Comparison of ENCODE assay signal across 19 mouse cellular contexts in genomic region chr4:46406966-46407703, GRCm38 (mm10). TPM values are rescaled to one million over a fixed set of nuclear protein-coding genes. Genes with fewer than 3 reads are reported as not detected.
DNase-seq lines count a peak whose midpoint lies in the region; ATAC-seq and TF ChIP-seq lines count a peak whose summit lies in the region.
"Had no signal": no experiment of that assay in that cellular context is flagged by ENCODE, and none has a peak within 500 bp of the region (broad histone marks: within the 10 kb centered on the region; RNA-seq: fewer than 3 reads in every experiment).

No protein-coding gene starts in this region.

- no peaks in the 10 kb centered on the region for H3K9me3 ChIP-seq in heart, embryonic 12.5 days (replicated peaks)
- no peaks in the 10 kb centered on the region for H3K9me3 ChIP-seq in intestine, embryonic 16.5 days (ENCODE audit: control insufficient read depth, low read length)
- H3K9me3 ChIP-seq: embryonic facial prominence, embryonic 15.5 days; G1E; hindbrain, embryonic 10.5 days; midbrain, embryonic 13.5 days had no signal

- no peak overlapping the region for H3K4me3 ChIP-seq in heart, embryonic 12.5 days
- no peak overlapping the region for H3K4me3 ChIP-seq in intestine, embryonic 16.5 days (ENCODE audit: low read length)
- no peak overlapping the region for H3K4me3 ChIP-seq in spleen, adult 2 months (ENCODE audit: extremely low read depth, insufficient read depth, insufficient read length)
- H3K4me3 ChIP-seq: embryonic facial prominence, embryonic 15.5 days; hindbrain, embryonic 10.5 days; left cerebral cortex, adult 2 months; midbrain, embryonic 13.5 days had no signal

- H3K27me3 ChIP-seq in heart, embryonic 12.5 days (replicated peaks), result no peaks in the 10 kb centered on the region
- no peaks in the 10 kb centered on the region for H3K27me3 ChIP-seq in intestine, embryonic 16.5 days (replicated peaks; ENCODE audit: control insufficient read depth, insufficient read depth, low read length)
- H3K27me3 ChIP-seq in spleen, adult 2 months (ENCODE audit: control insufficient read depth, insufficient read depth, low read length), result no peaks in the 10 kb centered on the region
- H3K27me3 ChIP-seq: embryonic facial prominence, embryonic 15.5 days; midbrain, embryonic 13.5 days had no signal

- TF ChIP-seq POLR2A in spleen, adult 2 months (IDR thresholded peaks at IDR 0.05; ENCODE audit: low read depth, low read length), result no peak

- ATAC-seq in heart, embryonic 12.5 days (ENCODE audit: insufficient number of reproducible peaks, low FRiP score), result peak; percentile 26; the same call in 1 of the 2 replicates
- ATAC-seq in intestine, embryonic 16.5 days, result peak; percentile 72
- ATAC-seq: midbrain, embryonic 13.5 days had no signal

- no peak for TF ChIP-seq CTCF in spleen, adult 2 months (IDR thresholded peaks at IDR 0.05; ENCODE audit: extremely low read depth, insufficient read depth, insufficient read length, insufficient replicate concordance)

- no peak overlapping the region for H3K27ac ChIP-seq in heart, embryonic 12.5 days (ENCODE audit: poor library complexity, severe bottlenecking)
- H3K27ac ChIP-seq in intestine, embryonic 16.5 days (ENCODE audit: low read length), result no peak overlapping the region
- H3K27ac ChIP-seq in spleen, adult 2 months (ENCODE audit: insufficient read depth, low read length), result peak overlapping the region; percentile 26; the same call in 1 of the 2 replicates
- H3K27ac ChIP-seq: embryonic facial prominence, embryonic 15.5 days; hindbrain, embryonic 10.5 days; left cerebral cortex, adult 2 months; midbrain, embryonic 13.5 days had no signal

- H3K9ac ChIP-seq in heart, embryonic 12.5 days, result no peak overlapping the region
- no peak overlapping the region for H3K9ac ChIP-seq in intestine, embryonic 16.5 days (ENCODE audit: low read depth, low read length)
- H3K9ac ChIP-seq: embryonic facial prominence, embryonic 15.5 days; midbrain, embryonic 13.5 days had no signal

- intact Hi-C loops in heart, postnatal 14 days (cut with DNase I), result no loop called here

- H3K4me2 ChIP-seq in heart, embryonic 12.5 days, result no peak overlapping the region
- no peak overlapping the region for H3K4me2 ChIP-seq in intestine, embryonic 16.5 days (ENCODE audit: low read depth, low read length)
- H3K4me2 ChIP-seq: embryonic facial prominence, embryonic 15.5 days; midbrain, embryonic 13.5 days had no signal

- H3K36me3 ChIP-seq in heart, embryonic 12.5 days, result no peaks in the 10 kb centered on the region
- no peaks in the 10 kb centered on the region for H3K36me3 ChIP-seq in intestine, embryonic 16.5 days (ENCODE audit: control insufficient read depth, insufficient read depth, low read length)
- H3K36me3 ChIP-seq in spleen, adult 2 months (ENCODE audit: control insufficient read depth, insufficient read depth, low read length), result no peaks in the 10 kb centered on the region
- H3K36me3 ChIP-seq: embryonic facial prominence, embryonic 15.5 days; hindbrain, embryonic 10.5 days; midbrain, embryonic 13.5 days had no signal

- 68% methylated on average over 8 of the region's 8 CpGs for WGBS in heart, embryonic 12.5 days
- 91% methylated on average over 8 of the region's 8 CpGs for WGBS in intestine, embryonic 16.5 days
- 84% methylated on average over 8 of the region's 8 CpGs for WGBS in spleen, adult 2 months

- DNase-seq in heart, postnatal 14 days, result no peak
- peak; percentile 83 for DNase-seq in c-Kit-negative CD71-positive TER-119-positive erythroid progenitor cells, embryonic 14.5 days (ENCODE audit: low read depth, low spot score)
- DNase-seq in spleen, adult 2 months (ENCODE audit: low read depth in 1 of 2, low spot score in 2 of 2), result no peak
- DNase-seq in cerebellum, postnatal 10 days, result no peak
- no peak for DNase-seq in thymus, postnatal 10 days (ENCODE audit: low spot score in 2 of 2)
- DNase-seq in thymus, postnatal 25 days, result no peak
- DNase-seq: cerebellum, adult 9-10 months; kidney, adult 11 months; lung, adult 18-20 months; thymus, postnatal 4 days had no signal

- no peaks in the 10 kb centered on the region for H3K4me1 ChIP-seq in heart, embryonic 12.5 days (replicated peaks)
- peaks cover 2% of the 10 kb centered on the region; the same call in 1 of the 2 replicates for H3K4me1 ChIP-seq in intestine, embryonic 16.5 days (ENCODE audit: control insufficient read depth, insufficient read depth, low read length)
- peaks cover 18% of the 10 kb centered on the region; the same call in 1 of the 2 replicates for H3K4me1 ChIP-seq in spleen, adult 2 months (ENCODE audit: control insufficient read depth, insufficient read depth, insufficient read length)
- H3K4me1 ChIP-seq: embryonic facial prominence, embryonic 15.5 days; hindbrain, embryonic 10.5 days; midbrain, embryonic 13.5 days had no signal

RNA-seq across cellular contexts. Expression of gene Hemgn, which starts 6.2 kb away (rescaled TPM):
- polyA plus RNA-seq in heart, embryonic 12.5 days (2016; fragmentation: Nextera tagmentation; extraction: Ambion mirVana), result 9.7 and 12.4 TPM in 2 replicates
- under 1 TPM; 0.54 to 0.60 TPM for total RNA-seq in heart, postnatal 14 days (2021)
- polyA plus RNA-seq in intestine, embryonic 16.5 days (2015; fragmentation: Nextera tagmentation; extraction: Ambion mirVana), result 2.6 and 8.1 TPM in 2 replicates
- 8.6 and 9.8 TPM in 2 replicates for polyA plus RNA-seq in spleen, adult 2 months (2012; rRNA removed)
- total RNA-seq: left cerebral cortex, adult 2 months had no signal
- polyA plus RNA-seq: C2C12; small intestine, adult 2 months had no signal

RNA-seq across cellular contexts. Expression of gene Trmo, which starts 17.9 kb away (rescaled TPM):
- polyA plus RNA-seq in heart, embryonic 12.5 days (2016; fragmentation: Nextera tagmentation; extraction: Ambion mirVana), result 8.3 and 8.7 TPM in 2 replicates
- total RNA-seq in heart, postnatal 14 days (2021), result 1 to 10 TPM; 4.3 to 4.8 TPM
- polyA plus RNA-seq in intestine, embryonic 16.5 days (2015; fragmentation: Nextera tagmentation; extraction: Ambion mirVana), result 12.5 and 13.0 TPM in 2 replicates
- polyA plus RNA-seq in spleen, adult 2 months (2012; rRNA removed), result 10.8 and 11.6 TPM in 2 replicates

RNA-seq across cellular contexts. Expression of gene Anp32b, which starts 43.6 kb away (rescaled TPM):
- 209 and 214 TPM in 2 replicates for polyA plus RNA-seq in heart, embryonic 12.5 days (2016; fragmentation: Nextera tagmentation; extraction: Ambion mirVana)
- total RNA-seq in heart, postnatal 14 days (2021), result 10 to 100 TPM; 58.1 to 66.6 TPM
- polyA plus RNA-seq in intestine, embryonic 16.5 days (2015; fragmentation: Nextera tagmentation; extraction: Ambion mirVana), result 185 and 206 TPM in 2 replicates
- 19.1 and 26.6 TPM in 2 replicates for polyA plus RNA-seq in spleen, adult 2 months (2012; rRNA removed)
